Mouse (Mus musculus): Measurements from ENCODE around the gene Chst10. TPM values are rescaled to one million over a fixed set of nuclear protein-coding genes. Genes with fewer than 3 reads are reported as not detected.

The Chst10 gene
- polyA plus RNA-seq, 1 experiment from 2014 or later = 12.6 TPM

- no peak overlapping the region for H3K4me3 ChIP-seq
- WGBS = 16% methylated on average over 4 of the region's 4 CpGs
- no peaks in the 10 kb centered on the region for H3K9me3 ChIP-seq
- peaks cover 17% of the 10 kb centered on the region for H3K36me3 ChIP-seq
- peaks cover 13% of the 10 kb centered on the region for H3K4me1 ChIP-seq
- H3K27me3 ChIP-seq = 0 out of 2 replicates have a peak, but pooled peaks cover 2% of the 10 kb centered on the region
- no peak overlapping the region for H3K27ac ChIP-seq
- H3K4me2 ChIP-seq (replicated peaks) = no peak overlapping the region
- no peak for ATAC-seq (ENCODE audit: low FRiP score, low read depth)
- H3K9ac ChIP-seq = no peak overlapping the region
Observed at GRCm38 (mm10) chr1:38862213-38862612, 35.7 kb downstream of the Chst10 start.

GRCm38 (mm10) chr1:38860867-38861524, 37.0 kb downstream of the Chst10 start:
- Histone ChIP-seq H3K4me2 (replicated peaks) (no peak overlapping the region), H3K36me3 (peaks cover 15% of the 10 kb centered on the region), H3K9me3 (no peaks in the 10 kb centered on the region), H3K9ac (no peak overlapping the region), H3K4me1 (peaks cover 6% of the 10 kb centered on the region), H3K27ac (no peak overlapping the region), H3K27me3 (no peaks in the 10 kb centered on the region), H3K4me3 (no peak overlapping the region)
- WGBS = 83% methylated on average over 9 of the region's 9 CpGs
- no peak for ATAC-seq (ENCODE audit: low FRiP score, low read depth)

GRCm38 (mm10) chr1:38860207-38860606, 37.8 kb downstream of the Chst10 start:
- Histone ChIP-seq H3K27me3 (no peaks in the 10 kb centered on the region), H3K4me2 (replicated peaks) (no peak overlapping the region), H3K4me1 (no peaks in the 10 kb centered on the region), H3K9ac (no peak overlapping the region), H3K27ac (no peak overlapping the region), H3K9me3 (no peaks in the 10 kb centered on the region), H3K36me3 (peaks cover 9% of the 10 kb centered on the region; the same call in 1 of the 2 replicates), H3K4me3 (no peak overlapping the region)
- no peak for ATAC-seq (ENCODE audit: low FRiP score, low read depth)
- WGBS = 72% methylated on average over 5 of the region's 5 CpGs

- ATAC-seq (ENCODE audit: low FRiP score, low read depth) = no peak
- WGBS = 12% methylated on average over 3 of the region's 3 CpGs
Observed at GRCm38 (mm10) chr1:38856196-38856595, 41.8 kb downstream of the Chst10 start.

GRCm38 (mm10) chr1:38852250-38852649, 45.7 kb downstream of the Chst10 start:
- WGBS = 65% methylated on average over 2 of the region's 2 CpGs
- ATAC-seq (ENCODE audit: low FRiP score, low read depth) = no peak

More at GRCm38 (mm10) chr1:38856196-38856595, 41.8 kb downstream of the Chst10 start:
- H3K4me3 ChIP-seq = no peak overlapping the region
- no peak overlapping the region for H3K27ac ChIP-seq
- H3K27me3 ChIP-seq = no peaks in the 10 kb centered on the region; the same call in 1 of the 2 replicates
- H3K9me3 ChIP-seq = no peaks in the 10 kb centered on the region
- H3K4me2 ChIP-seq (replicated peaks) = no peak overlapping the region
- no peaks in the 10 kb centered on the region for H3K36me3 ChIP-seq
- no peaks in the 10 kb centered on the region for H3K4me1 ChIP-seq
- no peak overlapping the region for H3K9ac ChIP-seq

GRCm38 (mm10) chr1:38850650-38851049, 47.3 kb downstream of the Chst10 start:
- H3K4me2 ChIP-seq (replicated peaks) = no peak overlapping the region
- H3K4me1 ChIP-seq = no peaks in the 10 kb centered on the region
- no peak overlapping the region for H3K4me3 ChIP-seq
- no peak for ATAC-seq (ENCODE audit: low FRiP score, low read depth)
- no peaks in the 10 kb centered on the region for H3K36me3 ChIP-seq
- no peaks in the 10 kb centered on the region for H3K9me3 ChIP-seq
- no peaks in the 10 kb centered on the region; the same call in 1 of the 2 replicates for H3K27me3 ChIP-seq
- no peak overlapping the region for H3K27ac ChIP-seq
- 83% methylated on average over 2 of the region's 2 CpGs for WGBS
- no peak overlapping the region for H3K9ac ChIP-seq

More at GRCm38 (mm10) chr1:38852250-38852649, 45.7 kb downstream of the Chst10 start:
- no peak overlapping the region for H3K27ac ChIP-seq
- H3K4me3 ChIP-seq = no peak overlapping the region
- no peaks in the 10 kb centered on the region; the same call in 1 of the 2 replicates for H3K27me3 ChIP-seq
- no peak overlapping the region for H3K9ac ChIP-seq
- H3K9me3 ChIP-seq = no peaks in the 10 kb centered on the region
- H3K36me3 ChIP-seq = no peaks in the 10 kb centered on the region
- H3K4me1 ChIP-seq = no peaks in the 10 kb centered on the region
- H3K4me2 ChIP-seq (replicated peaks) = no peak overlapping the region

GRCm38 (mm10) chr1:38848451-38849289, 49.3 kb downstream of the Chst10 start:
- Histone ChIP-seq H3K9ac (no peak overlapping the region), H3K4me1 (no peaks in the 10 kb centered on the region), H3K4me3 (no peak overlapping the region), H3K9me3 (no peaks in the 10 kb centered on the region), H3K27me3 (no peaks in the 10 kb centered on the region; the same call in 1 of the 2 replicates), H3K4me2 (replicated peaks) (no peak overlapping the region), H3K36me3 (no peaks in the 10 kb centered on the region), H3K27ac (no peak overlapping the region)
- WGBS = 71% methylated on average over 2 of the region's 2 CpGs
- no peak for ATAC-seq (ENCODE audit: low FRiP score, low read depth)

- 69% methylated on average over 11 of the region's 11 CpGs for WGBS
- Histone ChIP-seq H3K27me3 (no peaks in the 10 kb centered on the region; the same call in 1 of the 2 replicates), H3K9me3 (no peaks in the 10 kb centered on the region), H3K4me2 (replicated peaks) (no peak overlapping the region), H3K4me3 (no peak overlapping the region), H3K9ac (no peak overlapping the region), H3K27ac (no peak overlapping the region), H3K4me1 (no peaks in the 10 kb centered on the region), H3K36me3 (no peaks in the 10 kb centered on the region)
- no peak for ATAC-seq (ENCODE audit: low FRiP score, low read depth)
Observed at GRCm38 (mm10) chr1:38847975-38848374, 50.0 kb downstream of the Chst10 start.

- ATAC-seq (ENCODE audit: low FRiP score, low read depth) = no peak
- Histone ChIP-seq H3K4me3 (no peak overlapping the region), H3K4me1 (no peaks in the 10 kb centered on the region), H3K9ac (no peak overlapping the region), H3K4me2 (replicated peaks) (no peak overlapping the region), H3K36me3 (no peaks in the 10 kb centered on the region), H3K9me3 (no peaks in the 10 kb centered on the region), H3K27me3 (peaks cover 11% of the 10 kb centered on the region), H3K27ac (no peak overlapping the region)
- WGBS = 79% methylated on average over 4 of the region's 4 CpGs
Observed at GRCm38 (mm10) chr1:38843275-38843674, 54.7 kb downstream of the Chst10 start.

GRCm38 (mm10) chr1:38842861-38843260, 55.1 kb downstream of the Chst10 start:
- H3K9me3 ChIP-seq = no peaks in the 10 kb centered on the region
- ATAC-seq (ENCODE audit: low FRiP score, low read depth) = no peak
- WGBS = 68% methylated on average over 1 of the region's 1 CpGs
- H3K9ac ChIP-seq = no peak overlapping the region
- H3K36me3 ChIP-seq = no peaks in the 10 kb centered on the region
- no peak overlapping the region for H3K27ac ChIP-seq
- H3K27me3 ChIP-seq = peaks cover 15% of the 10 kb centered on the region
- H3K4me2 ChIP-seq (replicated peaks) = no peak overlapping the region
- no peaks in the 10 kb centered on the region for H3K4me1 ChIP-seq
- no peak overlapping the region for H3K4me3 ChIP-seq

- H3K4me3 ChIP-seq = no peak overlapping the region
- peaks cover 8% of the 10 kb centered on the region for H3K4me1 ChIP-seq
- H3K9ac ChIP-seq = no peak overlapping the region
- H3K9me3 ChIP-seq = no peaks in the 10 kb centered on the region
- peaks cover 44% of the 10 kb centered on the region for H3K27me3 ChIP-seq
- no peaks in the 10 kb centered on the region for H3K36me3 ChIP-seq
- no peak overlapping the region for H3K27ac ChIP-seq
- H3K4me2 ChIP-seq (replicated peaks) = no peak overlapping the region
- 41% methylated on average over 1 of the region's 1 CpGs for WGBS
- no peak for ATAC-seq (ENCODE audit: low FRiP score, low read depth)
Observed at GRCm38 (mm10) chr1:38839944-38840343, 58.0 kb downstream of the Chst10 start.

- Histone ChIP-seq H3K9ac (peak within 1 kb of the TSS; percentile 82), H3K4me2 (replicated peaks) (peak within 1 kb of the TSS; percentile 99), H3K9me3 (no peaks in the 10 kb centered on the region), H3K4me3 (peak within 1 kb of the TSS; percentile 77), H3K36me3 (no peaks in the 10 kb centered on the region), H3K27ac (no peak within 1 kb of the TSS), H3K4me1 (peaks cover 13% of the 10 kb centered on the region), H3K27me3 (peaks cover 55% of the 10 kb centered on the region)
- under 1% methylated on average over 40 of the region's 47 CpGs for WGBS
- peak; percentile 89 for ATAC-seq (ENCODE audit: low FRiP score, low read depth)
Observed at GRCm38 (mm10) chr1:38836477-38836872, 61.5 kb downstream of the Chst10 start, which contains the start of gene Lonrf2. Lonrf2 (minus strand) TSS chr1:38836711.

Measured in limb, embryonic 13.5 days (tissue).